Mouse (Mus musculus) megakaryocyte, adult 5-6 weeks (primary cell): ENCODE results near the gene Smndc1. TPM values are rescaled to one million over a fixed set of nuclear protein-coding genes. Genes with fewer than 3 reads are reported as not detected.

ENCODE experiments used
- ATAC-seq: 2 replicates; pipeline ENCODE4 v1.8.0; 2016; ENCODE audit warnings: mild to moderate bottlenecking, inconsistent platforms; ENCODE audit not compliant: poor library complexity, severe bottlenecking
- total RNA-seq, 2 experiments: library from RNA; stranded (forward) in 1 of 2; stranded (reverse) in 1 of 2; fragments of 153-499, 151-499 nt in 1 of 2; fragments of 221-1000, 200-1000 nt in 1 of 2; gene quantifications; 2 replicates each; pipeline versions ENCODE4 v1.2.3 to v1.2.4; 2015 to 2017

Gene Smndc1
- total RNA-seq, 2 experiments from 2014 or later: 26.3 to 68.2 TPM

GRCm38 (mm10) chr19:53389851-53390431, 437 bp downstream of the Smndc1 start:
- ATAC-seq: peak; percentile 49

GRCm38 (mm10) chr19:53389417-53389816, 961 bp downstream of the Smndc1 start:
- no peak for ATAC-seq

- no peak for ATAC-seq
Observed at GRCm38 (mm10) chr19:53383336-53383735, 7.0 kb downstream of the Smndc1 start.

GRCm38 (mm10) chr19:53378421-53378820, 12.0 kb downstream of the Smndc1 start:
- ATAC-seq: peak; percentile 33; the same call in 1 of the 2 replicates

- ATAC-seq: no peak
Observed at GRCm38 (mm10) chr19:53377652-53378051, 12.7 kb downstream of the Smndc1 start.

GRCm38 (mm10) chr19:53375816-53376215, 14.6 kb downstream of the Smndc1 start:
- no peak for ATAC-seq

- ATAC-seq: no peak
Observed at GRCm38 (mm10) chr19:53375299-53375698, 15.1 kb downstream of the Smndc1 start.

GRCm38 (mm10) chr19:53373570-53373969, 16.8 kb downstream of the Smndc1 start:
- no peak for ATAC-seq

GRCm38 (mm10) chr19:53371666-53372065, 18.7 kb downstream of the Smndc1 start, which contains the start of gene Gm10197:
Gene Gm10197, minus strand, starts transcription at chr19:53371766.
- ATAC-seq: no peak

- ATAC-seq: no peak
Observed at GRCm38 (mm10) chr19:53370233-53370632, 20.1 kb downstream of the Smndc1 start.

GRCm38 (mm10) chr19:53369469-53370043, 20.8 kb downstream of the Smndc1 start:
- peak; percentile 72 for ATAC-seq

- no peak for ATAC-seq
Observed at GRCm38 (mm10) chr19:53366881-53367280, 23.5 kb downstream of the Smndc1 start.

- ATAC-seq: no peak
Observed at GRCm38 (mm10) chr19:53366057-53366775, 24.2 kb downstream of the Smndc1 start.

- ATAC-seq: no peak
Observed at GRCm38 (mm10) chr19:53364963-53365362, 25.4 kb downstream of the Smndc1 start.

- no peak for ATAC-seq
Observed at GRCm38 (mm10) chr19:53364551-53364950, 25.8 kb downstream of the Smndc1 start.

GRCm38 (mm10) chr19:53362967-53363366, 27.4 kb downstream of the Smndc1 start:
- peak; percentile 69 for ATAC-seq

GRCm38 (mm10) chr19:53360265-53360958, 30.0 kb downstream of the Smndc1 start:
- ATAC-seq: no peak

- ATAC-seq: 0 out of 2 replicates have a peak, but pooled peaks have one; percentile 24
Observed at GRCm38 (mm10) chr19:53359160-53360033, 31.0 kb downstream of the Smndc1 start.

GRCm38 (mm10) chr19:53355065-53355464, 35.3 kb downstream of the Smndc1 start:
- ATAC-seq: no peak

- no peak for ATAC-seq
Observed at GRCm38 (mm10) chr19:53354271-53355000, 35.9 kb downstream of the Smndc1 start.
